Mouse (Mus musculus): Measurements from ENCODE around the gene Acr. TPM values are rescaled to one million over a fixed set of nuclear protein-coding genes. Genes with fewer than 3 reads are reported as not detected.

The Acr gene
- total RNA-seq, 2 experiments from 2014 or later, result not detected

DNA sequence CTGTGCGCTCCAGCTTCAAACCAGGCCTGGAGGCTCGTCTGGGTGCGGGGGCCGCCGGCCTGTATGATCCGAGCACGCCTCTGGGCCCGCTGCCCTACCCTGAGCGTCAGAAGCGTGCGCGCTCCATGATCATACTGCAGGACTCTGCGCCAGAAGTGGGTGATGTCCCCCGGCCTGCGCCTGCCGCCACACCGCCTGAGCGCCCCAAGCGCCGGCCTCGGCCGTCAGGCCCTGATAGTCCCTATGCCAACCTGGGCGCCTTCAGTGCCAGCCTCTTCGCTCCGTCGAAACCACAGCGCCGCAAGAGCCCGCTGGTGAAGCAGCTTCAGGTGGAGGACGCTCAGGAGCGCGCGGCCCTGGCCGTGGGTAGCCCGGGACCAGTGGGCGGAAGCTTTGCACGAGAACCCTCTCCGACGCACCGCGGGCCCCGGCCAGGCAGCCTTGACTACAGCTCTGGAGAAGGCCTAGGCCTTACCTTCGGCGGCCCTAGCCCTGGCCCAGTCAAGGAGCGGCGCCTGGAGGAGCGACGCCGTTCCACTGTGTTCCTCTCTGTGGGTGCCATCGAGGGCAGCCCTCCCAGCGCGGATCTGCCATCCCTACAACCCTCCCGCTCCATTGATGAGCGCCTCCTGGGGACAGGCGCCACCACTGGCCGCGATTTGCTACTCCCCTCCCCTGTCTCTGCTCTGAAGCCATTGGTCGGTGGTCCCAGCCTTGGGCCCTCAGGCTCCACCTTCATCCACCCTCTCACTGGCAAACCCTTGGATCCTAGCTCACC, 20.1 kb upstream of the Acr start:
- no peak for DNase-seq (ENCODE audit: low spot score)

DNA sequence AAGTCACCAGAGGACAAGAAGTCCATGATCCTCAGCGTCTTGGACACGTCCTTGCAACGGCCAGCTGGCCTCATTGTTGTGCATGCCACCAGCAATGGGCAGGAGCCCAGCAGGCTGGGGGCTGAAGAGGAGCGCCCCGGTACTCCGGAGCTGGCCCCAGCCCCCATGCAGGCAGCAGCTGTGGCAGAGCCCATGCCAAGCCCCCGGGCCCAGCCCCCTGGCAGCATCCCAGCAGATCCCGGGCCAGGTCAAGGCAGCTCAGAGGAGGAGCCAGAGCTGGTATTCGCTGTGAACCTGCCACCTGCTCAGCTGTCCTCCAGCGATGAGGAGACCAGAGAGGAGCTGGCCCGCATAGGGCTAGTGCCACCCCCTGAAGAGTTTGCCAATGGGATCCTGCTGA, 19.3 kb upstream of the Acr start:
- no peak for DNase-seq (ENCODE audit: low spot score)

DNA sequence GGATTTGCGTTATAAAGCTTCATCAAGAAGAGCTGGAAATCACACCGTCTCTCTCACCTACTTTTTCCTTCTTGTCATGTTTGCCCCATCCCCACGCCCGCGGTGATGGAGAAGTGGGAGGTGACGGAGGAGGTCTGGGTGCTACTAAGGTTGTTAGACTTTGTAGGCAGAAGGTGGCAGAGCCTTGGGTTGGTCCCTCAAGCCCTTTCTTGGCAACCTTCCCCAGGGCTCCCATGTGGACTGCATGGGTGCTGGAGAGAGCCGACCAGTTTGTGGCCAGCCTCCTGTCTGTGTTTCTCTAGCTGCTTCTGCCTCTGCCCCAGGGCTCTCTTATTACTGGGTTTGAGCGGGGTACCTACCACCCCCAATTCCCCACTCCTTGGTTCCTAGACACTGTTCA, 17.6 kb upstream of the Acr start:
- DNase-seq (ENCODE audit: low spot score), result no peak

DNA sequence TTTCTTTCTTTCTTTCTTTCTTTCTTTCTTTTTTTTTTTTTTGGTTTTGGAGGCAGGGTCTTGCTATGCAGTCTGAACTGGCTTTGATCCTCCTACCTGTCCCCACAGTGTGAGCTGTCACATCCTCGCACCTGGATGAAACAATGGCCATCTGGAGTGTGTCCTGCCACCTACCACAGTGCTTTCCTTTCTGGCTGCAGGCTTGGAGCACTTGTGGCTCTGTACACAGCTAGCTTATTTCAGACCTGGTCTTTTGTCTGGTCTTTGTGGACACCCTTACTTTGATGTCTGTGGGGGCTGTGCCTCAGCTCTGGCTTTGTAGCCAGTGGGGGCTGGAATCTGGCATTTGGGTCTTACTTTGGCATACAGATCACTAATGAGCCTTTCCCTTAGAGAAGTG, 16.4 kb upstream of the Acr start:
- DNase-seq (ENCODE audit: low spot score), result no peak

DNA sequence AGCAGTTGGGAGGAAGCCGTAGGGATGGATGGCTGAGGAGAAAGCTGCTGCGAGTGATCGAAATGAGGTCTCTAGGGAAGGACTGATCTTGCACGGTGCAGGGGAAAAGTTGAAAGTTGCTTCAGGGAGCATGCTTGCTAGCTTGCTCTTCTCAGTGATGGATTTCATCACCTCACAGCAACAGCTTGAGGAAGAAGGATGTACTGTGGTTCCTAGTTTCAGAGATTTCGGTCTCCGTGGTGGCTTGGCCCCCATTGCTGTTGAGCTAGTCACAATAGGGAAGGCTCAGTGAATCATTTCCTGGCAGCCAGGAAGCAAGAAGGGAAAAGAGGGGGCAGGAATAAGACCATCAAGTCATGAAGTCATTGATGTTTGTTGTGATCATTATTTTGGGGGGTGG, 12.5 kb upstream of the Acr start:
- DNase-seq (ENCODE audit: low spot score), result no peak

DNA sequence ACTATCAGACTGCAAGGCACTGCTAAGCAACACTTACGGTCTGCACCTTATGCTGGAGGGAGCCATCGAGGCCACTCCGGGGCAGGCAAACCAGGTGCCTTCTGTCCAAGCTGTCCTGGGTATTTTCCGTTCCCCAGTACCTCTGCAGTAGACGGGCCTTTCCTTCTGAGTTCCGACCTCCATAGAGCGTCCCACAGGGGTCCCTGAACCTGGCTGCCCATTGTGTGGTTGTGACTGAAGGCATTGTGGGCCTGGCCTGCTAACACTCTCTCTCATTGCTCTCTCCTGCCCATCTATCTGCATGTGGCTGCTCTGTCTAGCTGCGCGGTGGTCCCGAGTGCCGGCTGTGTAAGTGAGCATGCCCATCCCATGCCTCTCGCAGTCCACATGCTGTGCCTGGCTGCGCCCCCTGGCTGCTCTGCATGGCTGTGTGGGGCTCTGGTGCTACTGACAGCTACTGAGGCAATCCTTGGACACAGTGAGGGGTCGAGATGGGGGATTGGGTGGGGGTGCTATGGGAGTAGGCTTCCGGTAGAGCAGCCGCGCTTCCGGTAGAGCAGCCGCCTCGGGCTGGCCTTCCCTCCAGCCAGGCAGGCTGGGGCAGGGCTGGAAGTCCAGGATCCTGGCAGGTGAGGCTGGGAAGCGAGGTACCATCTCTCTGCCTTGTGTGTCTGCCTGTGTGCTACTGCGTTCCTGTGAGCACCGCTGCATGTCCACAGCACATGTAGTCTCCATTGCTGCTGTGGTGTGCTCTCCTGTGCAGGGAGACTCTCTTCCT, 11.5 kb upstream of the Acr start:
- no peak for DNase-seq (ENCODE audit: low spot score)

DNA sequence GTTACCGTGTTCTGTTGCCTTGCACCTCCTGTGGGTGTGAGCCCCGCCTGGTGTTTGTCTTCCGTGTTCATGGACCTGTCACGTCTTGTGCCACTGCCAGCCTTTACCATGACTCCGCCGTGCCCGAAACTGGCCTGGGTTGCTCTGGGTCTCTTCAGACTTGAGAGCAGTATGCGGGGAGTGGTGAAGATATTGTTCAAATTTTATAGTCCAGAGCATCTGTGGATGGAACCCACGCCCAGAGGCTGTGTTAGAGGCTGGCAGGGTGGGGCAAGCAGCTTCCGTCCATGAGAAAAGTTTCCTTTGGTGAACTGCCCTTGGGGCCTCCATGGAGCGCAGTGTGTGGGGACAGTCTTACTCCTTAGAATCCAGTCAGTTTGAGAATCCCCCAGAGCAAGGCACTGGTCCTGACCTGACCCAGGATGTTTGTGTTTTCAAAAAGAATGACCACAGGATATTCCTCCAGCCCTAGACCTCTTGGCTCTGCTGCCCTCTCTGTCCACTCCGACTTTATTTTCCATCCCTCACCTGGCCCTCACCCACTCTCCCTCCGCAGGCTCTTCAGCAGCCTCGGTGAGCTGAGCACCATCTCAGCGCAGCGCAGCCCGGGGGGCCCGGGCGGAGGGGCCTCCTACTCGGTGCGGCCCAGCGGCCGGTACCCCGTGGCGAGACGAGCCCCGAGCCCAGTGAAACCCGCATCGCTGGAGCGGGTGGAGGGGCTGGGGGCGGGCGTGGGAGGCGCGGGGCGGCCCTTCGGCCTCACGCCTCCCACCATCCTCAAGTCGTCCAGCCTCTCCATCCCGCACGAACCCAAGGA, 10.7 kb upstream of the Acr start:
- no peak for DNase-seq (ENCODE audit: low spot score)

DNA sequence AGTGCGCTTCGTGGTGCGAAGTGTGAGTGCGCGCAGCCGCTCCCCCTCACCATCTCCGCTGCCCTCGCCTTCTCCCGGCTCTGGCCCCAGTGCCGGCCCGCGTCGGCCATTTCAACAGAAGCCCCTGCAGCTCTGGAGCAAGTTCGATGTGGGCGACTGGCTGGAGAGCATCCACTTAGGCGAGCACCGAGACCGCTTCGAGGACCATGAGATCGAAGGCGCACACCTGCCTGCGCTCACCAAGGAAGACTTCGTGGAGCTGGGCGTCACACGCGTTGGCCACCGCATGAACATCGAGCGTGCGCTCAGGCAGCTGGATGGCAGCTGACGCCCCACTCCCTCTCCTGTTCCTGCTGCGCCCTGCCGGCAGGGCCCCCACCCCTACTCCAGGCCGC, 10.1 kb upstream of the Acr start:
- no peak for DNase-seq (ENCODE audit: low spot score)

DNA sequence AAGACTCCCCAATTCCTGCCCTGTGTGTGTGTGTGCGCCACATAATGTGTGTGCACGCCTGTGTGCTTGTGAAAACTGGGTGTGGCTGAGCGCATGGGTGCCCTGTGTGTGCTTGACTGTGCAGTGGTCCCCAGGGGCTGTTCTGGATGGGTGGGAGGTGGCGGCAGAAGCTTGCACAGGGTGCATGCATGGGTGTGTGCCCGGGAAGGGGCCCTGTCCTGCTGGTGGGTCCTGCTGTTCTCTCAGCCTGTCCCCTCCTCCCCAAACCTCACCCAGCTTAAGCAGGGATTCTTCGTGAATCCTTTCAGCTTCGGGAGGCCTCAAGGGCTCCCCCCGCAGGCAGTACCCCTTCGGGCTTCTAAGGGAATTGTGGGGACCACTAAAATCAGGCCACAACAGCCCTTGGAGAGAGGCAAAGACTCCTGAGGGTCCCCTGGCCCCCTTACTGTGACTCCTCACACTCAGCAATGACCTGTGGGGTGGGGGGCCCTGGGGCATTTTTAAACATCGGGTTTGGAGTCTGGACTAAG, 8.9 kb upstream of the Acr start:
- DNase-seq (ENCODE audit: low spot score), result no peak

DNA sequence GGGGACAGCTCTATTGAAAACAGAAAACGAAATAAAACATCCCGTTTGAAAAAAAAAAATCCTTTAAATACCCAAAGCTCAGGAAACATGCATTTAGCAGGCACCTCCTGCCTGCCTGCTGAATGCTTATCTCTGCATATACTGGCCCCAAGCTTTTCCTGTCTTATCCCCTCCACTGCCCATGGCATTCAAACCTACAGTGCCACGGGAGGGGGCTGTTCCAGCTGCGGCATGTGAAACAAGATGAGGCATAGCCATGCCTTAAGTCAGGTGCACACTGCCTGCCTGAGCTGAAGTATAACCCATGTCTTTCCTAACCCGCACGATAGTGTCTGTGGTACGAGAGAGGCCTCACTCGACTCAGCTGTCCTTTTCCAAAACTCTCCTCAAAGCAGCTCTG, 4.0 kb downstream of the Acr start:
- DNase-seq (ENCODE audit: low spot score), result no peak

DNA sequence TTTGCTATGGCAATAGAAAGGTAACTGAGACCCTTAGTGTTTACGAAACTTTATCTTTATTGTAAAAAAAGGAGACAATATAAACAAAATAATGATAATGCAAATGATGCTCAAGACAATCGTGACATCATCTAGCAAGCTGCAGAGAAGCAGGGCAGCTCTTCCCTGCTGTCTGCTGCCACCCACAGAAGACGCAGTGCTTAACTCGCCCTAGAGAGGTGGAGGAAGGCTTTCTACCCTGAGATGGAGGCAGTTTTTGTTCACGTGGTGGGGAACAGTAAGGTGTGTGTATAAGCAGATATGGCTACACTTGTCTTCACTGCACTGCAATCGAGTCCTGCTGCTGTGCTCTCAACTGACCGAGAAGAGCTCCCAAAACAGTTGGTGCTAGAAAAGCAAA, 14.4 kb downstream of the Acr start:
- no peak for DNase-seq (ENCODE audit: low spot score)

DNA sequence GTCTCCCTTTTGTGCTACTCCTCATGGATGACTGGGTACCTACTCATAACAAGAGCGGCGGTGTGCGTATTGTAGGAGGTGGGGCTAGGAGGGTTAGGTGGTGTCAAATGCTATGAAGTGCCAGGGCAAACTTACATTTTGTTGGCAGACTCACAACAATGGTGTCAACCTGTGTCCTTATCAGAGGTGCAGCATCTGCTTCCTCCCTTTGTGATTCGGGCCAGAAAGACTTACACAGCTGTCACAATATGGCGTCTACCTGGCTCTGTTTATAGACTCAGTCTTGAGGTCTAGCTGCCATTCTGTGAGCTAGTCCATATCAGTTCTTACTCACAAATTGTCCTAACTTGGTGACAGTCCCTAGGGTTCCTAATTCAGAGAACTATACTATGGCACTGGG, 17.0 kb downstream of the Acr start:
- peak; percentile 5 for DNase-seq (ENCODE audit: low spot score)

DNA sequence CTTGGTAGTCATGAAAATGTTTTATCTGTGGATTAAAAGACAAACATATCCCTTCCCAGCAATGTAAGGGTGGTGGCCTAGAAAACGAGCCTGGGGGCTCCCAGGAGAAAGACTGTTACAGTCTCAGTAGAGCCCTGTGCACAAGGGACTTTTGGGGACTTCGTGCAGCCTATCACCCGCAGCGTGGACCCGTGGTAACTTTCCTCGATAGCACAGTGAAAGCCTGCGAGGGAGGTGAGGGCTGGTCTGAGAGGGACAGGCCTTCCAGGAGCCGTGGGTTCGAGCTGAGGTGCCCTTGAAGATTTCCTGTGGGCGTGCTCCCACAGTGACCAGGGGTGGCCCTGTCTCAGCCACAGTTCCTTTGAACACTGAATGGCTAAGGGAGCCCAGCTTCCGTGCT, 17.5 kb downstream of the Acr start:
- DNase-seq (ENCODE audit: low spot score), result no peak

DNA sequence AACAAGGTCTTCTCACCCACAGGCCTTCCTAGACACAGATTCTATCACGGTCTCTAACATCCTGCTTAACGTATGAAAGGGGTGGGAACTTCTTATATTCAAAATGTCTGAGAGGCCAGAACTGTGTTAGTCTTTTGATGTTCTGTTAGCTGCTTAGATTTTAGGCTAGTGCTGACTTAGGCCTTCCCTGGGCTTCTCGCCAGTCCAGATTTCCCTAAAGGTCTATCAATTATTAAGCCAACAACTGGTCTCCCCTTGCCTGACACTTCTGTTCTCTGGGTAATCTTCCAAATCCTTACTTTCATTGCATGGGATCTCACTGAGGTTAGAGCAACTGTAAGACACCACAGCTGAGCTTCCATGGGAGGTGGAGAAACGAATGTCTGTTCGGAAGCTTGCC, 21.0 kb downstream of the Acr start:
- no peak for DNase-seq (ENCODE audit: low spot score)

DNA sequence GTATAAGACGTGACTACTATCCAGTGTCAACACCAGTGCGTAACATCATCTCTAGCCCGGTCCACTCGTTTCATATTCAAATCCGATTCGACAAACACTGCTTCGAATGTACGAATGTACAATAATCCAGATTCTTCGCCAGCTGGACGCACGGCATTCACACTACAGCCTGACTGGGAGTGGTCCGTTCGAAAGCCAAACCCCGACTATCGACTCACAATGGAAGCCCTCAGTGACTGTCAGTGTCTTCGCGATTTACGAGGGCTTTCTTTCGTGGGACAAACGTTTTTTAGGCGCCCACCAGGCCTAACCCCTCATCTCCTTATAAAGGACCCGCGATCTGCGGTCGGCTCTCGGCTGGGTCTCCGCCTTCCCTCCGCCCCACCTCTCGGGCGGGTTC, 23.2 kb downstream of the Acr start:
- no peak for DNase-seq (ENCODE audit: low spot score)

DNA sequence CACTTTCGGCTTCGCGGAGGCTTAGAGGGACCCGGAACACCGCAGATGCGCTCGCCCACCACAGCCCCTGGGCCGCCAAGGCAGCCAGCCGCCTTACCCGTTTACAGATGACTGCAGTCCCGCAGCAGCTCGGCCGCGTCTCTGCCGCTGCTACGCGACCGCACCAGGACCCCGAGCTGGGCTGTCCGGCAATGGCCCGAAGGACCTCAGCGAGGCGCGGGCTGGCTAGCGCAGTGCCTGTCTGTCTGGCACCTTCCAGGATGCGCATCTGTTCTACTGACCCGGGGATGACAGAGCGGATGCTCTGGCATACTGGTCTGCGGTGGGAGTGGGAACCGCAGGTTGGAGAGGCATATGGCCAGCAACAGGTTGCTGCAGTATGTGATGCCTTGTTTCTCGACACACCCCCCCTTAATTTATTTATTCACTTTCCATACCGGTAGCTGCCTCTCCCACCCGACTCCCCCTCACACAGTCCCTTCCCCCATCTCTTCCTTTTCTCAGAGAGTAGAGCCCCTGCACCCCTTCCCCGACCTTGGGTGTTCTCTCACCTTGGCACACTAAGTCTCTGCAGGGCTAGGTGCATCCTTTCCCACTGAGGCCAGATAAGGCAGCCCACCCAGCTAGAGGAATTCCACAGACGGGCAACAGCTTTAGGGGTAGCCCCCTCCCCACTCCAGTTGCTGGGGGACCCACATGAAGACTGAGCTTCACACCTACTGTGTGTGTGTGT, 23.8 kb downstream of the Acr start, which contains the start of gene Rabl2:
Gene Rabl2 (minus strand): TSS at position 201 of the 733 bp plus-strand sequence.
- DNase-seq (ENCODE audit: low spot score), result peak; percentile 84

DNA sequence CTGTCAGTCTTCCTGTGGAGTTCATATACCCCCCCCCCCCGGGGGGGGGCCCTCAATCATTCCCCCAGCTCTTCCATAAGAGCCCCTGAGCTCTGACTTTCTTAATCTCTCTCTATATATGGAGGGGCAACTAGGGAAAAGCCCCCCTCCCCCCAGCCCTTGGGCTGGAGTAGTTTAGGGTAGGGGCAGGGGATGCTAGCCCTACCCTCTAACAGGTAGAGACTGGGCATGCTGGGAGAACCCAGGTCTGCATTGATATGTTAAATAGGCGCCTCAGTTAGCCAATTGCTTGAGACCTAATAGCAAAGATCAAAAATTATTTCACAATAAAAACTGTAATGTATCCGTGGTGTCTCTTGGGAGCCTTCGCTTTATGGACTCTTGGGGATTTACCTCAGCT, 24.4 kb downstream of the Acr start:
- DNase-seq (ENCODE audit: low spot score), result no peak

DNA sequence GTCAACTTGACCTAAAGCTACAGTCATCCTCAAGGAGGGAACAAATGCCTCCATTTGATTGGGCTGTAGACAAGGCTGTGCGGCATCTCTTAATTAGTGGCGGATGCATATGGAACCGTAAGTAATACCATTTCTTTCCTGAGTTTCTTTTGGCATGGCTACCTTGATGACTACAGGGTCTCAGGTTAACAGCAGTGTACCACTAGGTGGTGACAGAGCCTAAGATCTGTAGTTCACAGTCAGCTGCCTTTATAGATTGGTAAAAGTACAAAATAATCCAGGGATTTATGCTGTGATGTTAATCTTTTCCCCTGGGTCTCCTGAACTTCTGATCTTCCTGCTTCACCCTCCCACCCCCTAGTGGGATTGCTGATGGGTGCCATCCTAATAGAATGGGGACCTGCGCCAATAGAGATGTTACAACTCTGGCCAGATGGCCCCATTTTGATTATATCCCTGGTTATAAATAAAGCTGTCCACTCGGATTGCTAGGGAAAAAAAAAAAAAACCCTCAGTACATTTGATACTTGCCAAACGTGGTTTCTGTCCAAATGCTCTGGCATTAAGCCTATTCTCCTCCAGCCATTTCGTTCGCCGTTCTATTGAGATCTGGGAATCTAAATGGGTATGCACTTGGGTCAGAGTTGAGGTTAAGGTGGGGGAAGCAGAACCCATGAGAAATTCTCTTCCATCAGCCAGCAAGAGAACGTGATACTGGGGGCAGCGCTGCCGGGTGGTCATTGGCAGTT, 37.9 kb downstream of the Acr start:
- DNase-seq (ENCODE audit: low spot score), result no peak

DNA sequence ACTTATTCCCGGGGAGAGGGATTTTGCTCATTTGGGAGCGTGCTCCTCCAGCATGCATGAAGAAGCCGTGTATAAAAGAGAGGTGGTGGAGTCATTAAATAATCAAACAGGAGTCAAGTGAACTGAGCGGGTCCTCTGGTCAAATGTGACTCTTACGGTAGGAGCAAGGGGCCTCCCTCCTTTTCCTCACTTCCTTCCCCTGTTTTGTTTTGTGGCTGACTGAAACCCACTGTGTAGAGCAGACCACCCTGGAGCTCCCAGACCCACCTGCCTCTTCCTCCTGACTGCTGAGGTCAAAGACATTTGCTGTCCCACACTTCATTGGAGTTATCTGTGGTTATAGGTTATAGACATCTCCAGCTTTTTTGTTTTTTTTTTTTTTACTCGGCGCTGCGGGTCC, 39.4 kb downstream of the Acr start:
- no peak for DNase-seq (ENCODE audit: low spot score)

DNA sequence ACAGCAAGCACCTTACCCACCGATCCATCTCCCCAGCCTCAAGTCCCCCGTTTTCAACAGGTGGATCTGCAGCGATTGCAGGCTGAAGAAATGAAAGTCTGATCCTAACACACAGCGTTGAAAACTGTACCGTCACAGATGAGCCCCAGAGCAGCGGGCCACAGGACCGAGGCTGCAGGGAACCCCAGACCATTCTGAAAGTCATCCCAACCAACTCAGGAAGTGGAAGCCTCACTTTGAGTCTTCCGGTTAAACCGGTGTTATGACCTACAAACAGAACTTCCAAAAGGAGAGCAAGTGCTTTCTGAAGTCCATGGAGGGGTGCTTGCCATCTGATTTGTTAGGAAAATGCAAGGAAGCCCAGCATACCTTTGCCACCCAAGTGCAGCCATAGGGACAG, 39.8 kb downstream of the Acr start:
- no peak for DNase-seq (ENCODE audit: low spot score)
